Mouse (Mus musculus) CD4-positive, CD25-positive, alpha-beta regulatory T cell, adult 4 months (primary cell): ENCODE data around the gene Jun. TPM values are rescaled to one million over a fixed set of nuclear protein-coding genes. Genes with fewer than 3 reads are reported as not detected.
A peak's percentile ranks its signal among the peaks of the same experiment; 100 is the strongest.

ENCODE experiments used
- ATAC-seq: one replicate; pipeline ENCODE4 v1.8.0; 2017
- polyA plus RNA-seq, 2 experiments: library from polyadenylated mRNA; unstranded; fragments of 100-300 nt; shearing (Covaris generic); gene quantifications; one replicate each; pipeline ENCODE4 v1.2.1; 2017

Gene Jun
- polyA plus RNA-seq = 10 to 100 TPM; 19.7 to 31.0 TPM

DNA sequence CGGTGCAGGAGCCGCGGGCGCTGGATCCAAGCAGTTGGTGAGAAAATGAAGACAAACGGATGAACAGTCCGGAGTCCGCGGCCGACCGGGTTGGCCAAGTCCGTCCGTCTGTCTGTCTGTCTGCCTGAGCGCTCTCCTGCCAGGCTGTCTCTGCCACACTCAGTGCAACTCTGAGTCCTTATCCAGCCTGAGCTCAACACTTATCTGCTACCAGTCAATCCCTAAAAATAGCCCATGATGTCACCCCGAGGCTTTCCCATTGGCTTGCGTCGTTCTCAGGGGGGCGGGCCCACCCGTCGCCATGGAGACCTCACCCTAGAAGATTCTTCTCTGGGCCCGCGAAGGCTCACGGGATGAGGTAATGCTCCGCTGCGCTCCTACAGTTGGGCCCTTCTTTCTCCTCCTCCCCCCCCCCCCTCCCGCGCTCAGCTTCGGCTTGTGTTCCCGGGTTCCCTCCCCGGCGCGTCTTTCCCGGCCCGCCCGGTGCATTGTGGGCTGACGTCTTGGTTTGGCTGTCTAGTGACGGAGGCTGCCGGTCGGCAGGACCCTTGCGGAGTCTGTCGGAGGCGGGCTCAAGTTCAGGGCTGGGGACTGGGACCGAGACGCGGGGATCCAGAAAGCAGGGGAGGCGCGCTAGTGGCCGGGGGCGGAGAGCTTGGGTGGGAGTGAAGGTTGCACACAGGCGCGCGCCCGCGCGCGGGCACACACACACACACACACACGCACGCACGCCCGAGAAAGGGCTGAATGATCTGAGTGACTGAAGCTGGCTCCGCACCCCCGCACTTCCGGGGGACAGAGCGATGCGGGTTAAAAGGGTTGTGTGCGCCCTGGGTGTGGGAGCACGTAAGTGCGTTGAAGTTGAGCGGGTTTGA, at the start of gene Jun:
Gene Jun (minus strand): TSS at position 198 of the 875 bp plus-strand sequence.
- peak; percentile 72 for ATAC-seq

DNA sequence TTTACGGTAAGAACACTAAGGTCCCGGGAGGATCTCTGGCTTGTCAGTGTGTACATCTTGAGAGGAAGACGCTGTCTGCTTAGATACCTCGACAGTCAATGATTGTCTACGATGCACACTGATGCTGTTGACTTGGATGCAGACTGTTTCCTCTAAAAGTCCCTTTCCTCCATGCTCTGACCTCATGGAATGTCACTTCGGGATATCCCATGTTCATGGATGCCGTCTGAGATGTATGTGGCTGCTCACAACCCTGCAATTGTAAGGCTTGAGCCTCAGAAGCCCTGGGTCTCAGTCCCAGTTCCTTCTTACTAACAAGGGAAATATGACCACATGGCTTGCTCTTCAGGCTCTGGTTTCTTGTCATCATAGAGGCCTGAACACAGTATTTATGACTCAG, 49.7 kb upstream of the Jun start:
- ATAC-seq = no peak

DNA sequence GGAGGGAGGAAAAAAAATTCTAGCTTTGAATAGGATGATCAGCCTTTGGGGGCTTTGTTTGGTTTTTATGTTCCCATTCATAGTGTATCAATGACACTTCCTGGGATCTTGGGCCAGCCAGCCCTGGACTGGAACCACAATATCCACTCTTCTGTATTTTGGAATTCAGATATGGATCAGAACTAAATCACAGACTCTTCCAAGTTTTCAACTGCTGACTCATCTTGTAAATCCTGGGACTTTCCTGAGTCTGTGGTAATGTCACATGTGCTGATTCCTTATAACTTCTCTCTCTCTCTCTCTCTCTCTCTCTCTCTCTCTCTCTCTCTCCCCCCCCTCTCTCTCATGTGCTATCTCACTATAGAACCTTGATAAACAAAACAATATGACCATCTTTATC, 48.7 kb upstream of the Jun start:
- no peak for ATAC-seq

DNA sequence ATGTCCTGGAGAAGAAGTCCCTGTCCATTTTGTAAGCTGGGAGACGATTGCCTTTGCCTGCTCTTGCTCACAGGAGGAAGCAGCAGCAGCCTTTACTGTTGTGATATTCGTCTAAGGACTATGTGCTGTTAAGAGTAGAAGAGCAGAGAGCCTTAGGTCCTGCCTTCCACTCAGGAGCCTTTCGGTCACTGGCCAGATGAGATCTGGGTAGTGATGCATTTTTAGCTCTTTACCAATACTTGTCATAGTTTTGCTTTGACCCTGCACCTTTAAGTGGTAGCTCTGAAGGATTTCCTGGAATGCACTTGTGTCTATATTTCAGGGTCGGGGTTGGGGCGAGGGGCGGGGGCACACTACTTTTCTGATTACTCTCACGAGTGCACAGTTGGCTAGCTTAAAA, 47.4 kb upstream of the Jun start:
- no peak for ATAC-seq

DNA sequence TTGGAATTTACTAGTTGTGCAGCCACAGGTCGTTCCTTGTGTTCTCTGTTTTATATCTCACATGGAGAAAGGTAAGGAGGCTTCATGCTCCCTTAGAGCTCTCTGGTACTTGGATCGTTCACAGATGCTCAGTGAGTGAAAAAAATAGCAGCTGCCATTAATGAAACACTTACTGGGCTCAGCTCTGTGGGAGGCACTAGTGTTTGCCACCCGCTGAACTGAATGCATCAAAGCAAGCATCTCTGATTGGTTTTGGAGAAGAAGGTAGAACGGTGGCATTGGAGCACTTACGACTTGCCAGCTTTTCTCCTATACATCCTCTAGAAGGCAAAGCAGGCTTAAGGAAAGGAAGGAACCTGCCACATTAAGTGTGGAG, 46.7 kb upstream of the Jun start:
- no peak for ATAC-seq

DNA sequence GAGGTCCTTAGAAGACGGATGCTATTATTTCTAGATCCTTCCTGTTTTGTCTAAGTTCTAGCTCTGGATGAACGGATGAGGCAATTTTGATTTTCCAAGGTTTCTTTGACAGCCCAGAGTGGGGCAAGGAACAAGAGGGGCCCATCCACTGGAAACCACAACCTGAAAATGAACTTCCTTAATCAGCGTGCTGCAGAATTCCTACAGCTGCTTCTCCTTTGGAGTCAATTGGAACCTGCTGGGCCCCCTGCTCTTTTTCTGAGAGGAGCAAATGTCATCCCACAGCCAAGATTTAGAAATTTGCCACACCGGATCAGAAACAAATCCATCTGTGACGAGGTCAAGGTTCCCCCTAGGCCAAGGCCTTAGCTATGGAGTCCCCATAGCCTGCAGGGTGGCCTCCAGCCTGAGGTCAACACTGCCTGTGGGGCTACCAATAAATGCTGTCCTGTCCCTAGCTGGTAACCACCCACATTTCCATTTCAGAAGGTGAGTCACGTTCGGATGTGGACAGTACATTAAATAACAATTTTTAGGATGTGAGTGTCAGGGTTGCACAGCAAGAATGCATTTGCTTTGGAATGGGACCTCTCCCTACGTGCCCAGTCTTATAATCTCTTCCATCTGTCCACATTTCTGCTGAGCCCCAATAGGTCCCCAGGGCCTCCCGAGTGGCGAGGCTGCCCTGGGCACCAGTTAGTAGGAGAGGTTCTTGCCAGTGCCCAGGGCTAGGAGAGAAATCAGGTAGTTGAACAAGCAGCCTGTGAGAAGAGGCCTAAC, 46.1 kb upstream of the Jun start:
- ATAC-seq = no peak

DNA sequence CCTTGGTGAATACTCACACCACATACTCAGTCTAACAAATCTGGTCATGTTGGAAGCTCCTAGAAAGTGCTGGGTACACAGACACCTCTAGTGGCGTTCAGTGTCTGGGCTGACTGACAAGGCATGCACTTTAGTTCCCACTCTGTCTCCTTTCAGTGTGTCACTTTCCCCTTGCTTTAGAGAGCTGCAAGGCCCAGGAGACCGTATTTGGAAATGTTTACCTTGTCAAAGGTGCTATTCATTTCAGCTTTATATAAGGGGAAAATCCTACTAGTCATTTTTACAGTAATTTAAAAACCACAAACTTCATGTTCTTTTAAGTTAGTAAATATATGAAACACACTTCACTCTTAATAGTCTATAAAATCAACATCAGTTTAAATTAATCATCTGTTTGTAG, 44.7 kb upstream of the Jun start:
- peak; percentile 65 for ATAC-seq

DNA sequence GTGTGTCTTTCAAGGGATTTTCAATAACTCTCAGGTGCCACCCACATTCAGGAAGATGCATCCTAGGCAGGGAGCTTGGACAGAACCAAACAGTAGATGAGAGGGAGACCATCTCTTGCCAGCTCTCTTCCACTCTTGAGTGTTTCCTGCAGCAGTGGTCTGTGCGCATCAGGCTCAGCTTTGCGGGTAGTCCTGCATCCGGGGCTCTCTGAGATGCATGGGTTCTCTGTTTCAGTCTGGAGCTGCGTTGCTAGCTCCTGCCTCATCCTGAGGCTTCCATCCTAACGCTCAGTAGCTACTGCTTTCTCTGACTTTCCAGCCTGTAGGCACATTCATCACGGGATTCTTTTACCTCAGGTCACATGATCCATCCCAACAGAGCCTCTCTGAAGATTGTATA, 43.9 kb upstream of the Jun start:
- ATAC-seq = no peak

DNA sequence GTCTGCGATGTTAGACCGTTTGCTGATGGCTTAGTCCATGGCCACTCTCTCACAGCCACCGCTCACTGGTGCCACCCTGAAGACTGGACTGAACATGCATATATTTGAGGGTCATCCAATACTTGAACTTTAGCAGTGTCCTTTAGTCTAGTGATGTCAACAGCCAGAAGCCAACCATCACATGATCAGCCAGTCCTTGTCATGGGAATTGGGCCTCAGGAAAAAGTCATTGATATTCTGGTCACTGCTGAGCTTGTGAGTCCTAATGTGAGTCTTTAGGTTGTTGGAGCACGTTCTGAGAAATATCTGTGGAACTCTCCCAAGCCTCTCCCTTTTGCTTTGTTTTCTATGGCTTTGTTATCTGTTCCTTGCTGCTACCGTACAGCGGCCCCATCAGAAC, 43.3 kb upstream of the Jun start:
- no peak for ATAC-seq

DNA sequence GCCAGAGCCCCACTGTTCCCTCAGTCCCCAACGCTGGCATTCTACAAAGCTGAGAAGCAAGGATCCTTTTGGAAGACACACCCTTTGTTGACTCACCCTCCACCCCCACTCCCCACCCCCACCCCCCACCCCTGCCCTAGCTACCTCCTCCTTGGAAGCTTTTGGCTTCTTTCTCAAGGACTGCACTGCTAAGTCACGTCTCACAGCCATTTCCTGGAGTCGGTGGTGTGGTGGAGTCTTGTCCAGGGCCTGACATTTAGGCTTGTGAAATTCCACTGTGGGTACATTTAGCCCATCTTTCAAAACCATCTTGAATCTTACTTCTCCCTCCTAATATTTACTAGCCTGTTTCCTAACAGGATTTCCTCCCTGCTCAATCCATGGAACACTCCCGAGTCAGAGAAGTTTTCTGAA, 42.7 kb upstream of the Jun start:
- ATAC-seq = no peak

DNA sequence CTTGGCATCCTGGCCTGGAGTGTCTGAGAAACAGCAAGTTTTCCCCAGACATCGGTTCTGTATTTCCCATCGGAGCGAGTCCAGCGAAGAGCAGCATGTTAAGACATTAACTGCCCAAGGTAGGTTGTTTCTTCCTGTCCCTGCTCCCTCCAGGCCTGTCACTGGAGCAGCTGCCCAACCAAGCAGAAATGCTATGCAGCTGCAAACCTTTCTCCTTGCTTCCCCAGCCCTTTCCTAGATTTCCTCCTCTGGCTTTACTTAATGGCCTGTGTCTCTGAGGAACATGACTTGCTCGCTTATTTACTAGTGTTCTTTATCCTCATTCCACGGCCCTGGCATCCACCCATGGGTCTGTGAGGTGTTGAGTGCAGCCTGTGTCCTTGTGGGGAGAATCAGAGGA, 41.6 kb upstream of the Jun start:
- ATAC-seq = no peak

DNA sequence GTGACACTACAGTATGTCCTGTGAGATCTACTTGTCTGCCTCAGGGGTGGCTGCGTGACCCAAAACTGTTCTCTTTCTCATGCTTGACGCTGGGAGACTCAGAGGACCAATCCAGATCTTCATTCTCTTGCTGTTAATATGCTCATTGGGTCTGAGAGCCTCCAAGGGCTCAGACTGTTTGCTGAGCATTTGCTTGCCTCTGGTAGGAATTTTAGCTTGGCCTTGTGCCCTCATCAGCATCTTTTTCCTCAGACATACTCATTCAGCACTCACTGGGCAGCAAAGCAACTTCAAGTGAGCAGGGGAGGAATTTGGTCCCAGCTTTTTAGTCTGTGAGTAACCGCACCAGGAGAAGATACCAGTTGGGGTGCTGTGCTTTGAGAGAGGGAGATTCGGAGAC, 40.5 kb upstream of the Jun start:
- no peak for ATAC-seq

DNA sequence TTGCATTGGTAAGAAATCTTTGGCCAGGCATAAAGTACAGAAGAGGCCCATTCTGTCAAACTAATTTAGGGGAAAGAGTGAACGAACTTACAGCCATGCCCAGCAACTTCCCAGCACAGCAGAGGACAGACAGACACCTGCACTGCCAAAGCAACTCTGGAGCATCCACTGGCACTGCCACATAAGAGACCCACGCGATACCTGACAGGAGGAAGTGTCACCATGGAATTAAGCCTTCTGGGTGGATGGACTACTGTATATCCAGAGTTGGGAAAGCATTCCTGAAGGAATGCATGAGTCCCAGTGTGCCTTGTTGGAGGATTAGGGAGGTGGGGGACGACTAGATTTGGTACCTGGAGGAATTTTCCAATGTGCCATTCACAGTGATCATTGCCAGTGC, 39.5 kb upstream of the Jun start:
- no peak for ATAC-seq

DNA sequence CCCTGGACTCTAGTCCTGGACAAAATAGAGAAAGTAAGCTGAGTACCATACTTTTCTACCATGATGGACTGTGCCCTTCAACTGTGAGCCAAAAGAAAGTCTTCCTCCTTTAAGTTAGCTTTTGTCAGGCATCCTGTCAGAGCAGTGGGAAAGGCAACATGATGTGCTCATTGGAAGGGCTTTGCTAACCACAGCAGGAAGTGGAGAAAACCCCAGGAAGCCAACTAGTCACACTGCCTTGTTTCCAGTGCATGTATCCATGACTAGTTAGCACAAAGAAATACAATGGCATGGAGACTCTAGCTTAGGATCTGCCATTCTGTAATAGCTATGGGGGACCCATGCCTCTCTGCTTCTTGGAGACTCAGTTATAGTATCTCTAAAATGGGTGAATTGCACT, 37.9 kb upstream of the Jun start:
- ATAC-seq = no peak

DNA sequence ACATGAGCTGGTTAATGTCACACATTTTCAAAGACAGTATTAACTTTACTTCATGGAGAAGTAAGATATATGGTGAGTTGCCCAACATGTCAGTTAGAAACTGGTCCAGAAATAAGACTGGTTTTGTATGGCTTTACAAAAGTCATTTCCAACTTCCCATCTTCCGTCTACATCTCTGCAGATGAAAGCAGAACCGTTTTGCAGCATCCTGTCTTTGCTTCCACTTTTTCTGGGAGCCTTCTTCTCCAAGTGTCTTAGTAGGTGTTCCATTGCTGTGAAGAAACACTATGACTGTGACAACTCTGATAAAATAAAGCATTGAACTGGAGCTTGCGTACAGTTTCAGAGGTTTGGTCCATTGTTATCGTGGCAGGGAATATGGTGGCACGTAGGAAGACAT, 37.0 kb upstream of the Jun start:
- no peak for ATAC-seq

DNA sequence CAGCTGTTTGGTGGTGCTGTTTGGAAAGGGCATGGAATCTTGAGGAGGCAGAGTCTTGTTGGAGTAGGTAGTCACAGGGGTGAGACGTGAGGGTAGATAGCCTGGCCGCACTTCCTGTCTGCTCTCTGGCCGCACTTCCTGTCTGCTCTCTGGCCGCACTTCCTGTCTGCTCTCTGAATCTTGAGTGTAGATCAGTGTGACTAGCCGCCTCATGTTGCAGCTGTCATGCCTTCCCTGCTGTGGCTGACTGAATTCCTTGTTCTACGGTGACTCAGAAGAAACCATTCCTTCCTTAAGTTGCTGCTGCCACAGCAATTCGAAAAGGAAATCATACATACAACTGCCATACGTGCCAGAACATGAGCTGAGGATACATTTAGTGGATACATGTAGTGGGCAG, 31.9 kb upstream of the Jun start:
- ATAC-seq = peak; percentile 20

DNA sequence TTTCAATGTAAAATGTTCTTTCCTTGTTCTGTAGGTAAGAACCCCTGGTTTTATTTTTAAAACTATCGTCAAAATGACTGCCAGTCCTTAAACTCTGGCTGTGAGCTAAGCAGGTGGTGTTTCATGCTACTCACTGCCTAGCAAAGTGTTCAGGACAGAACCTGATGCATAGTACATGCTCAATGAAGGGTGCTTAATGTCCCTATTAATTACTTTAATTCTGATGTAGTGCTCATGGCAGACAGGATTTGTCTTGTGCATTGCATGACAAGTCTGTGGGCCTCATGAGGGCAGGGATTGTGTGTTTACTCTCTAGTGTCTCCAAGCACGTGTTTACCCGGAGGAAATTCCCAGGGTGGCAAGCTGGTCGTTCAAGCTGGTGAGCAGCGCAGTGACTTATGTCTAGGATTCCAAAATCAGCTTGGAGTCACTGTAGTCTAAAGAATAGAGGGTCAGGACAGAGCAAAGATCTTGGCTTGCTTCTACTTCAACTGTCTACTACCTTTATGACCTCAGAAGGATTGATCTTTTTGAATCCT, 31.2 kb upstream of the Jun start:
- no peak for ATAC-seq

DNA sequence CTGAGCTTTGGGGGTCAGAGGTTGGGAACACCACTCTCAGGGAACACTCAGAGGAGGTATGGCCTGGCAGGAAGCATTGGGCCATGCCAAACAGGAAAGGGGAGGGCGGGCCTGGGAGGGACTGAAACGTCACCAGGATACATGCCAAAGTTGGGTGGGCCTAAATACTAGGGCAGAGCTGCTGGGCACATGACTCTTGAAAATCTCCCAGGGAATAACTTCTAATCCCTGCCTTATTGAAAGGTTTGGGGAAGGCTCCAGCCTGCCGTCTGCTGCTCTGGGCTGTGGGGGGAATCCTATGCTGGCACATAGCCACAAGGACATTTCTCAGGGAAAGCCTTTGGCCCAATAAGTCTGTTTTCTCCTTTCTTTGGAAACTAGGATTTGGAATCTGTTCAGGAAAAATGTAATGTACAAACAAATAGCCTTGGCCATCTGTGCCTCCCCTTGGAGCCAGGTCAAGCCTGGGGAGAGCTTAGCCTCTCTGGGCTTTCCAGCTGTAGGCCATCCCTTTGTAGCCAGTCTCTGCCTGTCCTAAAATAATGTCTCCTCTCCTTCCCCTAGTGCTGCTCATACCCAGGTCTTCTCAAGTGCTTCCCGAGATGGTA, 30.6 kb upstream of the Jun start:
- ATAC-seq = no peak

DNA sequence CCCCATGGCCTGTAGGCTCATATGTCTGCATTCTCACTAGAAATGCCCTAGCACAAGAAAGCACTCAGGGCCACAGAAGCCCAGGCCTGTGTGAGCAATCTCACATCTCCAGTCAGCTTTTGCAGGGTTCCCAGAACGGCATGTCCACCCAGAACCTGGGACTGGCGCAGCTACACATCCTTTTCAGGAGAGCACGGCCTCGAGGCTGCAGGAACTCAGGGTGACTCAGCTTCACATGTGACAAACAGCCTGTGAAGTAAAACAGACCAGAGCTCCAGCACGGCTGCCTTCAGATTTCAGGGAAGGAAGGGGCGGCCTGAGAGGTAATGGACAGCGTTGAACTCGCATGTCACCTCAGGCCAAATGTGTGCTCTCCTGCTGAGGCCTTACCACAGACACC, 29.6 kb upstream of the Jun start:
- no peak for ATAC-seq

DNA sequence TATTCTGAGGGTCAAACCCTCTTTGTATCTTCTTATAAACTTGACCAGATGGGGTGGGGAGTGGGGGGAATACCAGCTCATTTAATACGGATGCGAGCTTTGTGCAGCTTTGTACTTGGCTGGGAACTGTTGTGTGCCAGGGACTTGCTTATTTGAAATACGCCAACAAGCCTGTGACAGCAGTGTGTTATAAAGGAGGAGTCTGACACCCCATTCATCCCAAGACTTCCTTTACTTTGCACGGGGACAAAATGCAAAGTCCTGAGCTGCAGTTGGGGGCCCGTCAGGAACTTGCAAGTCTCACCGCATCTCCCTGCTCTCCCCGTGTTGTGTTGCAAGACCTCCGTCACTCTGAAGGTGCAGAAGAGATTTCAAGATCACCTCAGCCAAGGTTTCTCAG, 26.6 kb upstream of the Jun start:
- ATAC-seq = no peak

DNA sequence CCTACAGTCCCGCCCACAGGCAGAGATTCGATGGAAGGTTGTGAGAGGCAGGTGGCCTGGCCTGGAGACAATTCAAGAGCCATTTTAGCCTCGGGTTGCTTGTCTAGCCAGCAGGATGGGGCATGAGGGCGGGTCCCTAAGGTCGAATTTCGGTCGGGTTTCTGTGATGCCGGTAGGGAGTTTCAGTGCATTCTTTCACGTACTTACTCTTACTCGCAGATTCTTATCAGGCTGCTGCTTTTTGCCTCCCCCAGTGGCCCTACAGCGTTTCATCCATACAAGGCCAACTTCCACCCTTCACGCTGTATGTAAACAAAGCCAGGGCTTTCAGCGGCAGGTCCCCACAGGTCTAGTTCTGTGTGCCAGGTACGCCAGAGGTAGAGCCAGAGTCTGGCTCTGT, 24.3 kb upstream of the Jun start:
- no peak for ATAC-seq

DNA sequence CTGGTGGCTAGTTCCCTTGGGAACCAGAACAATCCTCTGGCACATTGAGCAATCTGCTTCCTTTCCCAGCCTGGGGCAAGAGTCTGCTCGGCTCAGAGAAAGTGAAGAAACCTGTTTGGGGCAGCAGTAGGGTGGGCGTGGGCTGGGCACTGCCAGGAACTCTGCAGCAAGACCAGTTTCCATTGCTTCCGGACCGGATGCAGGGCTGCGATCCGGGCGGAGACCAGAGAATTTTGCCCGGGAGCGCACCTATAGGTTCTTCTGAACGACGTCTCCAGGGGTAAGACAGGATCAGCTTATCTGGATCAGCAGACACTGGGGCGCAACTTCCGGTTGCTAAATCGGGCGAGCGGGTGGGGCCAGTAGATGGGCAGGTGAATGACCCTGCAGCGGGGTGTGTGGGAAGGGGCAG, 23.6 kb upstream of the Jun start:
- no peak for ATAC-seq

DNA sequence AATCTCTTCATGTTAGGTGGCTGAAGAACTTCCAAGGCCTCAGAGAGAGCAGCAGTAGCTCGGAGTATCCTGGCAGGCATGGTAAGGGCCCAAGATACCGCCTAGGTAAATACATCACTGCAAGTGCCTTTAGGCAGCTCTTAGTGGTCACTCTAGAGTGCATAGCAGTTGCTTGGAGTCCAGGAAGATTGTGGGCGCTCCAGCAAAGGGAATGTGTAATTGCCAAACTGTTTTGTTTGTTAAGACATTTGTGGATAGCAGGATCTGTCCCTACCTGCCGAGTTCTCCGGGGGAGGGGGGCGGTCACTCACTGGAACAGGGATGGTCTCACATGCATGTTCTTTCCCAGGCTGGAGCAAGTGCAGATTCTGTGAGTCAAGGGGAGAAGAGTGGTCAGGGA, 22.3 kb upstream of the Jun start:
- ATAC-seq = no peak
